Mouse (Mus musculus): ENCODE results near the gene Sprn. TPM values are rescaled to one million over a fixed set of nuclear protein-coding genes. Genes with fewer than 3 reads are reported as not detected.

The Sprn gene
- polyA plus RNA-seq, 2 experiments, result 0.14 to 0.24 TPM

DNA sequence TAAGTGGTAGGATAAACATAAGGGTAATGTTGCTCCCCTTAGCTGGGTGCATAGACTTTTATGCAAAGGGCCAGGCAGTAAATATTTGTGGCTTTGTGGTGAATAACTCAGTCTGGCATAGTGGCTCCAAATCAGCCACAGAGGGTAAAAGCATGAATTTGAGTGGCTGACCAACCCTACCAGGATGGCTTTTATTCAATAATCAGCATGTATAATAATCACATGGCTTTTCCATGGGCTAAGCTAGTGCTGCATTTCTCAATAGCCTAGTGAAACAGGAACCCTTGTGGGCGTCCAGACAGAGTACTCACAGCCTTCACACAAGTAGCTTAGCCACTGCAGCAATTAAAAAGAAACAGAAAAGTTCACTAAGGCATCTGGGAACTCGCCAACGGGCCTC is 42.7 kb downstream of the Sprn start:
- no peaks in the 10 kb centered on the region for H3K4me1 ChIP-seq (ENCODE audit: control insufficient read depth, insufficient read depth, low read length)
- H3K4me3 ChIP-seq (replicated peaks; ENCODE audit: low read length), result no peak overlapping the region
- no peaks in the 10 kb centered on the region for H3K27me3 ChIP-seq (ENCODE audit: control insufficient read depth, insufficient read depth, low read length)
- no peak overlapping the region for H3K4me2 ChIP-seq (replicated peaks; ENCODE audit: low read depth, low read length, severe bottlenecking)
- WGBS, result 66% methylated on average over 3 of the region's 3 CpGs
- H3K9me3 ChIP-seq (ENCODE audit: control insufficient read depth, low read length), result no peaks in the 10 kb centered on the region
- H3K9ac ChIP-seq (ENCODE audit: low read depth, low read length, severe bottlenecking), result no peak overlapping the region
- no peak overlapping the region for H3K27ac ChIP-seq (replicated peaks; ENCODE audit: low read depth, low read length)
- no peak for TF ChIP-seq POLR2A (IDR thresholded peaks at IDR 0.05; ENCODE audit: borderline replicate concordance, extremely low read depth, insufficient read depth, insufficient read length)
- DNase-seq (ENCODE audit: low spot score) (no peak), ATAC-seq (ENCODE audit: low FRiP score, low read depth) (no peak)
- peaks cover 54% of the 10 kb centered on the region for H3K36me3 ChIP-seq (ENCODE audit: control insufficient read depth, insufficient read depth, low read length)

- ATAC-seq (ENCODE audit: low FRiP score, low read depth), result no peak
- no peak for TF ChIP-seq POLR2A (IDR thresholded peaks at IDR 0.05; ENCODE audit: borderline replicate concordance, extremely low read depth, insufficient read depth, insufficient read length)
- Histone ChIP-seq H3K27ac (replicated peaks; ENCODE audit: low read depth, low read length) (no peak overlapping the region), H3K9me3 (ENCODE audit: control insufficient read depth, low read length) (no peaks in the 10 kb centered on the region), H3K9ac (ENCODE audit: low read depth, low read length, severe bottlenecking) (no peak overlapping the region), H3K36me3 (ENCODE audit: control insufficient read depth, insufficient read depth, low read length) (peaks cover 30% of the 10 kb centered on the region), H3K4me2 (replicated peaks; ENCODE audit: low read depth, low read length, severe bottlenecking) (no peak overlapping the region), H3K4me1 (ENCODE audit: control insufficient read depth, insufficient read depth, low read length) (0 out of 2 replicates have a peak, but pooled peaks cover 3% of the 10 kb centered on the region), H3K4me3 (replicated peaks; ENCODE audit: low read length) (no peak overlapping the region), H3K27me3 (ENCODE audit: control insufficient read depth, insufficient read depth, low read length) (no peaks in the 10 kb centered on the region)
- no peak for DNase-seq (ENCODE audit: low spot score)
- 76% methylated on average over 4 of the region's 4 CpGs for WGBS
These were observed 50.7 kb downstream of the Sprn start for GRCm38 (mm10) chr7:140104009-140104408.

DNA sequence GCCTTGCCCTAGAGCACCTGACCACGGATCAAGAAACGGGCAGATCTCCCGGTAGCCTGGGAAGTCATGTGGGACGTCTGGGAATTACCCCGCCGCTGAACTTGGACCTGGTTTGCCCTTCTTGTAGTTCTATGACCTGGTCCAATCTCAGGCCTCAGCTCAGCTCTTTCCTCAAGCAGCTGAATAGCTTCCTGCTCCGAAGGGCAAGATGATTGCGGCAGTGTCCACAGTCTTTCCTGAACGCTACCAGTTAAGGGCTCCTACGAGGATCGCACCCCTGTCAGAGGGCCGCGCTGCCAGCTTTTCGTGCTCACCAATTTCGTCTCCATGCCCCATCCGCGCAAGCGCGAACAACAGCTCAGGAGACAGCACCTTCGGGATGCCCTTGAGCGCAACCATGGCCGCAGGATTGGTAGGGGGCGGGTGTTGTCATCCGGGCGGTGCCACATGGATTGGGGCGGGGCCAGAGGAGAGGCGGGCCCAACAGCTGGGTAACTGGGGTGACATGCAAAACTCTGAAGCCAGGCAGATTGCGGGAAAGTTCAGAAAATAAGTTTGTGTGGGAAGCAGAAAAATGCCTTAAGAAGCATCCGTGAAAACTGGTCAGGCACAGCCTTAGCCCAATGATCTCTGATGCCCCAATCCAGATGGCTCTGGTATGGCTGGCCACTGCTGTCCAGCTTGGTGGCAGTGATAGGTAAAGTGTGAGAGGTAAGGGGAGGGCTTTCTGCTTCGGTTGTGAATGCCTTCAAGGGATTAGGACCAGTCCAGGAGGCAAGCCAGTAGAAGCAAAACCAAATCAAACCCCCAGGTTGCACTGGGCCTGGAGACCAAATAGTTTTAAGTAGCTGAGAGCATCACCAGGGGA is 52.5 kb downstream of the Sprn start, which contains the start of gene Fuom:
Gene Fuom (minus strand): TSS at position 449 of the 868 bp plus-strand sequence.
- ATAC-seq (ENCODE audit: low FRiP score, low read depth), result peak; percentile 89

DNA sequence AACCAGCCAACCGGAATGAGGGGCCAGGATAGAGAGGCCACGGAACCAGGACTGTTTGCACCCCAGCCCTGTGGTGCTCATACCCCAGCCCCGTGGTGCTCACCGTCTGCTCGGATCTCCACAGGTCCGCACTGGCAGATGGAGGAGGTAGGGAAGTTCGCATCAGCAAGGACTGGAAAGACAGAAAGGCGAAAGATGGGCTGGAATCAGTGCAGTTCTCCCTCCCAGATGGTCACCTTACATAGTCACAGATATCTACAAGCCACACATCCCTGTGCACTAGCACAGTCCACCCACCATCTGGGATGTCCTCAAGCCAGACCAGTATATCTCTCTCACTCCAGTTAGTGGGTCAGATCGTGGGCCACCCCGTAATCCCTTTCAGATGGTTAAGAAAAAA is 53.2 kb downstream of the Sprn start:
- Histone ChIP-seq H3K36me3 (ENCODE audit: control insufficient read depth, insufficient read depth, low read length) (peaks cover 13% of the 10 kb centered on the region), H3K4me3 (replicated peaks; ENCODE audit: low read length) (peak overlapping the region; percentile 42), H3K27ac (replicated peaks; ENCODE audit: low read depth, low read length) (no peak overlapping the region), H3K4me1 (ENCODE audit: control insufficient read depth, insufficient read depth, low read length) (0 out of 2 replicates have a peak, but pooled peaks cover 3% of the 10 kb centered on the region), H3K27me3 (ENCODE audit: control insufficient read depth, insufficient read depth, low read length) (no peaks in the 10 kb centered on the region), H3K9ac (ENCODE audit: low read depth, low read length, severe bottlenecking) (peak overlapping the region; percentile 62; the same call in 1 of the 2 replicates), H3K9me3 (ENCODE audit: control insufficient read depth, low read length) (no peaks in the 10 kb centered on the region), H3K4me2 (replicated peaks; ENCODE audit: low read depth, low read length, severe bottlenecking) (peak overlapping the region; percentile 76)
- ATAC-seq (ENCODE audit: low FRiP score, low read depth) (no peak), DNase-seq (ENCODE audit: low spot score) (no peak)
- no peak for TF ChIP-seq POLR2A (IDR thresholded peaks at IDR 0.05; ENCODE audit: borderline replicate concordance, extremely low read depth, insufficient read depth, insufficient read length)
- WGBS, result 72% methylated on average over 10 of the region's 10 CpGs

More for the DNA sequence above, 52.5 kb downstream of the Sprn start, which contains the start of gene Fuom:
- Histone ChIP-seq H3K36me3 (ENCODE audit: control insufficient read depth, insufficient read depth, low read length) (peaks cover 15% of the 10 kb centered on the region), H3K4me2 (replicated peaks; ENCODE audit: low read depth, low read length, severe bottlenecking) (peak within 1 kb of the TSS; percentile 76), H3K27ac (replicated peaks; ENCODE audit: low read depth, low read length) (no peak within 1 kb of the TSS), H3K4me1 (ENCODE audit: control insufficient read depth, insufficient read depth, low read length) (0 out of 2 replicates have a peak, but pooled peaks cover 3% of the 10 kb centered on the region), H3K9me3 (ENCODE audit: control insufficient read depth, low read length) (no peaks in the 10 kb centered on the region), H3K4me3 (replicated peaks; ENCODE audit: low read length) (peak within 1 kb of the TSS; percentile 42), H3K27me3 (ENCODE audit: control insufficient read depth, insufficient read depth, low read length) (no peaks in the 10 kb centered on the region), H3K9ac (ENCODE audit: low read depth, low read length, severe bottlenecking) (peak within 1 kb of the TSS; percentile 62)
- TF ChIP-seq POLR2A (IDR thresholded peaks at IDR 0.05; ENCODE audit: borderline replicate concordance, extremely low read depth, insufficient read depth, insufficient read length), result no peak
- DNase-seq (ENCODE audit: low spot score), result peak; percentile 71
- WGBS, result 1% methylated on average over 30 of the region's 30 CpGs

Other genes with a start within 250 kb of the Sprn start
- gene Utf1, start 211.1 kb downstream of the Sprn start, polyA plus RNA-seq (2012; rRNA removed), result 0.10 and 0.11 TPM in 2 replicates
- 0.15 TPM in 1 of 2 replicates, not detected in the other for gene Utf1, start 211.1 kb downstream of the Sprn start, polyA plus RNA-seq (2014; fragmentation: Nextera tagmentation; extraction: Ambion mirVana)
- gene 6430531B16Rik, start 176.1 kb downstream of the Sprn start, polyA plus RNA-seq (2012; rRNA removed), result 0.08 and 0.40 TPM in 2 replicates
- gene 6430531B16Rik, start 176.1 kb downstream of the Sprn start, polyA plus RNA-seq (2014; fragmentation: Nextera tagmentation; extraction: Ambion mirVana), result 0.75 TPM in 1 of 2 replicates, not detected in the other
- 8.8 and 9.5 TPM in 2 replicates for gene Adam8, start 162.3 kb downstream of the Sprn start, polyA plus RNA-seq (2012; rRNA removed)
- gene Adam8, start 162.3 kb downstream of the Sprn start, polyA plus RNA-seq (2014; fragmentation: Nextera tagmentation; extraction: Ambion mirVana), result 1.8 and 2.2 TPM in 2 replicates
- 58.3 and 75.1 TPM in 2 replicates for gene Zfp511, start 118.5 kb downstream of the Sprn start, polyA plus RNA-seq (2012; rRNA removed)
- 37.2 and 41.1 TPM in 2 replicates for gene Zfp511, start 118.5 kb downstream of the Sprn start, polyA plus RNA-seq (2014; fragmentation: Nextera tagmentation; extraction: Ambion mirVana)
- 69.1 and 76.7 TPM in 2 replicates for gene Tubgcp2, start 118.2 kb downstream of the Sprn start, polyA plus RNA-seq (2012; rRNA removed)
- 58.8 and 66.2 TPM in 2 replicates for gene Tubgcp2, start 118.2 kb downstream of the Sprn start, polyA plus RNA-seq (2014; fragmentation: Nextera tagmentation; extraction: Ambion mirVana)
- gene Msx3, start 105.8 kb downstream of the Sprn start, polyA plus RNA-seq (2012; rRNA removed), result not detected in 2 replicates
- gene Msx3, start 105.8 kb downstream of the Sprn start, polyA plus RNA-seq (2014; fragmentation: Nextera tagmentation; extraction: Ambion mirVana), result not detected in 2 replicates
- 0.46 and 0.65 TPM in 2 replicates for gene Caly, start 72.3 kb downstream of the Sprn start, polyA plus RNA-seq (2012; rRNA removed)
- 0.69 and 0.77 TPM in 2 replicates for gene Caly, start 72.3 kb downstream of the Sprn start, polyA plus RNA-seq (2014; fragmentation: Nextera tagmentation; extraction: Ambion mirVana)
- 0.80 and 13.6 TPM in 2 replicates for gene Prap1, start 61.5 kb downstream of the Sprn start, polyA plus RNA-seq (2012; rRNA removed)
- 0.33 TPM in 1 of 2 replicates, not detected in the other for gene Prap1, start 61.5 kb downstream of the Sprn start, polyA plus RNA-seq (2014; fragmentation: Nextera tagmentation; extraction: Ambion mirVana)
- gene Fuom, start 52.4 kb downstream of the Sprn start, polyA plus RNA-seq (2012; rRNA removed), result 30.3 TPM in 2 replicates
- 28.3 and 28.8 TPM in 2 replicates for gene Fuom, start 52.4 kb downstream of the Sprn start, polyA plus RNA-seq (2014; fragmentation: Nextera tagmentation; extraction: Ambion mirVana)
- 12.6 and 13.5 TPM in 2 replicates for gene Paox, start 39.1 kb downstream of the Sprn start, polyA plus RNA-seq (2012; rRNA removed)
- gene Paox, start 39.1 kb downstream of the Sprn start, polyA plus RNA-seq (2014; fragmentation: Nextera tagmentation; extraction: Ambion mirVana), result 17.8 and 19.4 TPM in 2 replicates
- 78.1 and 127 TPM in 2 replicates for gene Echs1, start 38.4 kb downstream of the Sprn start, polyA plus RNA-seq (2012; rRNA removed)
- gene Echs1, start 38.4 kb downstream of the Sprn start, polyA plus RNA-seq (2014; fragmentation: Nextera tagmentation; extraction: Ambion mirVana), result 153 and 159 TPM in 2 replicates
- gene Mtg1, start 17.3 kb downstream of the Sprn start, polyA plus RNA-seq (2012; rRNA removed), result 26.5 and 28.8 TPM in 2 replicates
- 22.9 and 28.4 TPM in 2 replicates for gene Mtg1, start 17.3 kb downstream of the Sprn start, polyA plus RNA-seq (2014; fragmentation: Nextera tagmentation; extraction: Ambion mirVana)
- gene Olfr522, start 9.9 kb upstream of the Sprn start, polyA plus RNA-seq (2012; rRNA removed), result not detected in 2 replicates
- gene Olfr522, start 9.9 kb upstream of the Sprn start, polyA plus RNA-seq (2014; fragmentation: Nextera tagmentation; extraction: Ambion mirVana), result not detected in 2 replicates
- not detected in 2 replicates for gene Olfr523, start 18.3 kb upstream of the Sprn start, polyA plus RNA-seq (2012; rRNA removed)
- not detected in 2 replicates for gene Olfr523, start 18.3 kb upstream of the Sprn start, polyA plus RNA-seq (2014; fragmentation: Nextera tagmentation; extraction: Ambion mirVana)
- gene Olfr524, start 51.1 kb upstream of the Sprn start, polyA plus RNA-seq (2012; rRNA removed), result not detected in 2 replicates
- gene Olfr524, start 51.1 kb upstream of the Sprn start, polyA plus RNA-seq (2014; fragmentation: Nextera tagmentation; extraction: Ambion mirVana), result not detected in 2 replicates
- gene Cd163l1, start 63.4 kb upstream of the Sprn start, polyA plus RNA-seq (2012; rRNA removed), result 0.04 and 0.05 TPM in 2 replicates
- gene Cd163l1, start 63.4 kb upstream of the Sprn start, polyA plus RNA-seq (2014; fragmentation: Nextera tagmentation; extraction: Ambion mirVana), result 0.11 TPM in 2 replicates
- gene 5830411N06Rik, start 92.4 kb upstream of the Sprn start, polyA plus RNA-seq (2012; rRNA removed), result 0.01 and 0.03 TPM in 2 replicates
- gene 5830411N06Rik, start 92.4 kb upstream of the Sprn start, polyA plus RNA-seq (2014; fragmentation: Nextera tagmentation; extraction: Ambion mirVana), result not detected in 2 replicates
- not detected in 2 replicates for gene Olfr525, start 166.0 kb upstream of the Sprn start, polyA plus RNA-seq (2012; rRNA removed)
- gene Olfr525, start 166.0 kb upstream of the Sprn start, polyA plus RNA-seq (2014; fragmentation: Nextera tagmentation; extraction: Ambion mirVana), result not detected in 2 replicates
- gene Olfr527, start 179.1 kb upstream of the Sprn start, polyA plus RNA-seq (2012; rRNA removed), result not detected in 2 replicates
- not detected in 2 replicates for gene Olfr527, start 179.1 kb upstream of the Sprn start, polyA plus RNA-seq (2014; fragmentation: Nextera tagmentation; extraction: Ambion mirVana)
- gene Olfr60, start 206.8 kb upstream of the Sprn start, polyA plus RNA-seq (2012; rRNA removed), result not detected in 2 replicates
- gene Olfr60, start 206.8 kb upstream of the Sprn start, polyA plus RNA-seq (2014; fragmentation: Nextera tagmentation; extraction: Ambion mirVana), result not detected in 2 replicates
- not detected in 2 replicates for gene Olfr530, start 221.5 kb upstream of the Sprn start, polyA plus RNA-seq (2012; rRNA removed)
- gene Olfr530, start 221.5 kb upstream of the Sprn start, polyA plus RNA-seq (2014; fragmentation: Nextera tagmentation; extraction: Ambion mirVana), result not detected in 2 replicates
- gene Olfr531, start 248.0 kb upstream of the Sprn start, polyA plus RNA-seq (2012; rRNA removed), result not detected in 2 replicates
- gene Olfr531, start 248.0 kb upstream of the Sprn start, polyA plus RNA-seq (2014; fragmentation: Nextera tagmentation; extraction: Ambion mirVana), result not detected in 2 replicates

All from limb, embryonic 14.5 days (tissue).